Mouse (Mus musculus) lung, embryonic 16.5 days (tissue): Measurements from ENCODE around the gene Anapc2. TPM values are rescaled to one million over a fixed set of nuclear protein-coding genes. Genes with fewer than 3 reads are reported as not detected.

Source experiments
- ATAC-seq: fragments of 200-750 bp; cut with Nextera tagmentation; 2 replicates; pipeline ENCODE4 v1.8.0; 2017; ENCODE audit warnings: low read depth, mild to moderate bottlenecking, moderate library complexity
- H3K27ac ChIP-seq: fragments of 300-500 bp; sonication (generic); 2 replicates; pipeline ENCODE4 v1.5.1; 2014; ENCODE audit warnings: mild to moderate bottlenecking, control low read depth, low read length
- H3K27me3 ChIP-seq: fragments of 300-500 bp; sonication (generic); 2 replicates; pipeline ENCODE4 v1.6.1; 2014; ENCODE audit warnings: low read depth, low read length, mixed read lengths; ENCODE audit not compliant: control insufficient read depth, insufficient read depth
- H3K36me3 ChIP-seq: fragments of 300-500 bp; sonication (generic); 2 replicates; pipeline ENCODE4 v1.6.1; 2014; ENCODE audit warnings: low read length; ENCODE audit not compliant: control insufficient read depth, insufficient read depth
- H3K4me1 ChIP-seq: fragments of 300-500 bp; sonication (generic); replicated peaks from 2 replicates; pipeline ENCODE4 v1.6.1; 2014; ENCODE audit warnings: low read length, mixed read lengths; ENCODE audit not compliant: control insufficient read depth, insufficient read depth
- H3K4me2 ChIP-seq: fragments of 300-500 bp; sonication (generic); 2 replicates; pipeline ENCODE4 v1.6.1; 2014; ENCODE audit warnings: low read depth, low read length, control low read depth
- H3K4me3 ChIP-seq: fragments of 300-500 bp; sonication (generic); 2 replicates; pipeline ENCODE4 v1.5.1; 2014; ENCODE audit warnings: mild to moderate bottlenecking, low read length, control low read depth
- H3K9ac ChIP-seq: fragments of 300-500 bp; sonication (generic); 2 replicates; pipeline ENCODE4 v1.6.1; 2014; ENCODE audit warnings: low read length, control low read depth
- H3K9me3 ChIP-seq: fragments of 300-500 bp; sonication (generic); 2 replicates; pipeline ENCODE4 v1.6.1; 2016; ENCODE audit warnings: low read length; ENCODE audit not compliant: control insufficient read depth
- WGBS: fragments of 180-500 bp; shearing (Covaris S2); extraction: QIAGEN DNeasy Blood & Tissue Kit; methylation state at CpG from one replicate; pipeline ENCODE4 v1.1.7; 2014; 5-methylcytosine and 5-hydroxymethylcytosine counted together
- polyA plus RNA-seq: library from polyadenylated mRNA; unstranded; fragments of >200 nt; fragmentation: Nextera tagmentation; extraction: Ambion mirVana; gene quantifications from 2 replicates; pipeline ENCODE4 v1.2.1, GENCODE M21; 2015

Anapc2 gene
- polyA plus RNA-seq, 1 experiment from 2014 or later: 136 TPM

GRCm38 (mm10) chr2:25238106-25238505, 34.2 kb upstream of the Anapc2 start:
- Histone ChIP-seq H3K4me2 (no peak overlapping the region), H3K27me3 (peaks cover 16% of the 10 kb centered on the region), H3K4me3 (no peak overlapping the region), H3K9me3 (no peaks in the 10 kb centered on the region), H3K27ac (no peak overlapping the region), H3K9ac (no peak overlapping the region), H3K4me1 (peaks cover 8% of the 10 kb centered on the region), H3K36me3 (no peaks in the 10 kb centered on the region)
- no peak for ATAC-seq

GRCm38 (mm10) chr2:25239766-25240165, 32.5 kb upstream of the Anapc2 start:
- Histone ChIP-seq H3K36me3 (no peaks in the 10 kb centered on the region), H3K27ac (no peak overlapping the region), H3K4me1 (peaks cover 8% of the 10 kb centered on the region), H3K9me3 (no peaks in the 10 kb centered on the region), H3K27me3 (peaks cover 19% of the 10 kb centered on the region), H3K4me2 (no peak overlapping the region), H3K4me3 (no peak overlapping the region), H3K9ac (no peak overlapping the region)
- ATAC-seq: no peak
- 79% methylated on average over 3 of the region's 3 CpGs for WGBS

- H3K27me3 ChIP-seq: peaks cover 19% of the 10 kb centered on the region
- peak overlapping the region; percentile 58 for H3K9ac ChIP-seq
- H3K4me1 ChIP-seq: peaks cover 8% of the 10 kb centered on the region
- no peaks in the 10 kb centered on the region for H3K36me3 ChIP-seq
- H3K27ac ChIP-seq: no peak overlapping the region
- H3K9me3 ChIP-seq: no peaks in the 10 kb centered on the region
- H3K4me3 ChIP-seq: peak overlapping the region; percentile 40
- peak overlapping the region; percentile 96 for H3K4me2 ChIP-seq
- peak; percentile 3; the same call in 1 of the 2 replicates for ATAC-seq
- WGBS: 41% methylated on average over 8 of the region's 8 CpGs
These were observed 32.0 kb upstream of the Anapc2 start for GRCm38 (mm10) chr2:25240310-25240709.

- Histone ChIP-seq H3K27me3 (peaks cover 19% of the 10 kb centered on the region), H3K9me3 (no peaks in the 10 kb centered on the region), H3K4me1 (peaks cover 8% of the 10 kb centered on the region), H3K9ac (peak overlapping the region; percentile 58), H3K4me3 (peak overlapping the region; percentile 40), H3K4me2 (peak overlapping the region; percentile 96), H3K36me3 (no peaks in the 10 kb centered on the region), H3K27ac (no peak overlapping the region)
- 2% methylated on average over 29 of the region's 29 CpGs for WGBS
- ATAC-seq: peak; percentile 88
These were observed 31.4 kb upstream of the Anapc2 start for GRCm38 (mm10) chr2:25240723-25241437.

GRCm38 (mm10) chr2:25241438-25241775, 30.9 kb upstream of the Anapc2 start:
- H3K4me2 ChIP-seq: peak overlapping the region; percentile 96
- H3K27ac ChIP-seq: no peak overlapping the region
- H3K27me3 ChIP-seq: peaks cover 19% of the 10 kb centered on the region
- peak overlapping the region; percentile 66 for H3K9ac ChIP-seq
- H3K4me3 ChIP-seq: peak overlapping the region; percentile 60
- H3K9me3 ChIP-seq: no peaks in the 10 kb centered on the region
- WGBS: 13% methylated on average over 6 of the region's 6 CpGs
- H3K4me1 ChIP-seq: peaks cover 8% of the 10 kb centered on the region
- ATAC-seq: peak; percentile 15
- H3K36me3 ChIP-seq: no peaks in the 10 kb centered on the region

- Histone ChIP-seq H3K36me3 (no peaks in the 10 kb centered on the region), H3K27ac (no peak within 1 kb of the TSS), H3K4me3 (peak within 1 kb of the TSS; percentile 60), H3K27me3 (peaks cover 19% of the 10 kb centered on the region), H3K9ac (peak within 1 kb of the TSS; percentile 66), H3K9me3 (no peaks in the 10 kb centered on the region), H3K4me2 (peak within 1 kb of the TSS; percentile 96), H3K4me1 (peaks cover 8% of the 10 kb centered on the region)
- no peak for ATAC-seq
- WGBS: 2% methylated on average over 46 of the region's 59 CpGs
These were observed 30.2 kb upstream of the Anapc2 start, which contains the start of the genes Rnf208 and Cysrt1 for GRCm38 (mm10) chr2:25242101-25242506. Rnf208 (plus strand) TSS chr2:25242255. Cysrt1 (minus strand) TSS chr2:25242452.

GRCm38 (mm10) chr2:25243342-25243741, 28.9 kb upstream of the Anapc2 start:
- no peak for ATAC-seq
- H3K9me3 ChIP-seq: no peaks in the 10 kb centered on the region
- H3K27ac ChIP-seq: no peak overlapping the region
- H3K27me3 ChIP-seq: peaks cover 19% of the 10 kb centered on the region
- peaks cover 8% of the 10 kb centered on the region for H3K4me1 ChIP-seq
- no peak overlapping the region for H3K4me3 ChIP-seq
- 0 out of 2 replicates have a peak, but pooled peaks cover 5% of the 10 kb centered on the region for H3K36me3 ChIP-seq
- no peak overlapping the region for H3K9ac ChIP-seq
- no peak overlapping the region for H3K4me2 ChIP-seq
- 68% methylated on average over 8 of the region's 8 CpGs for WGBS

- Histone ChIP-seq H3K27me3 (peaks cover 19% of the 10 kb centered on the region), H3K9me3 (no peaks in the 10 kb centered on the region), H3K9ac (no peak overlapping the region), H3K4me3 (no peak overlapping the region), H3K27ac (no peak overlapping the region), H3K4me1 (peaks cover 8% of the 10 kb centered on the region), H3K36me3 (peaks cover 8% of the 10 kb centered on the region; the same call in 1 of the 2 replicates), H3K4me2 (no peak overlapping the region)
- 85% methylated on average over 4 of the region's 4 CpGs for WGBS
- ATAC-seq: no peak
These were observed 28.1 kb upstream of the Anapc2 start for GRCm38 (mm10) chr2:25244144-25244543.

- no peak within 1 kb of the TSS for H3K4me2 ChIP-seq
- H3K4me3 ChIP-seq: no peak within 1 kb of the TSS
- peaks cover 17% of the 10 kb centered on the region for H3K36me3 ChIP-seq
- 80% methylated on average over 10 of the region's 10 CpGs for WGBS
- peaks cover 19% of the 10 kb centered on the region for H3K27me3 ChIP-seq
- no peak within 1 kb of the TSS for H3K27ac ChIP-seq
- H3K9ac ChIP-seq: no peak within 1 kb of the TSS
- H3K4me1 ChIP-seq: no peaks in the 10 kb centered on the region
- no peak for ATAC-seq
- no peaks in the 10 kb centered on the region for H3K9me3 ChIP-seq
These were observed 25.9 kb upstream of the Anapc2 start, which contains the start of gene AL732309.1 for GRCm38 (mm10) chr2:25246183-25247072. AL732309.1 (minus strand) TSS chr2:25246863.
